Mouse (Mus musculus): ENCODE results near the gene Scd4. TPM values are rescaled to one million over a fixed set of nuclear protein-coding genes. Genes with fewer than 3 reads are reported as not detected.

Scd4 gene
- polyA plus RNA-seq, 1 experiment from 2014 or later, result 0.04 TPM

GRCm38 (mm10) chr19:44293769-44294551 is 38.9 kb upstream of the Scd4 start:
- Histone ChIP-seq H3K4me2 (peak overlapping the region; percentile 93), H3K27ac (peak overlapping the region; percentile 94), H3K9ac (peak overlapping the region; percentile 82), H3K36me3 (peaks cover 41% of the 10 kb centered on the region), H3K27me3 (replicated peaks) (no peaks in the 10 kb centered on the region), H3K9me3 (replicated peaks) (no peaks in the 10 kb centered on the region), H3K4me3 (peak overlapping the region; percentile 82), H3K4me1 (peaks cover 84% of the 10 kb centered on the region)
- under 1% methylated on average over 31 of the region's 31 CpGs for WGBS (ENCODE audit: insufficient replicate concordance)
- ATAC-seq, result peak; percentile 94

GRCm38 (mm10) chr19:44294588-44295041 is 38.3 kb upstream of the Scd4 start:
- H3K4me1 ChIP-seq, result peaks cover 85% of the 10 kb centered on the region
- ATAC-seq, result peak; percentile 30
- H3K36me3 ChIP-seq, result peaks cover 48% of the 10 kb centered on the region
- under 1% methylated on average over 14 of the region's 14 CpGs for WGBS (ENCODE audit: insufficient replicate concordance)
- H3K4me2 ChIP-seq, result peak overlapping the region; percentile 93
- peak overlapping the region; percentile 82 for H3K9ac ChIP-seq
- peak overlapping the region; percentile 82 for H3K4me3 ChIP-seq
- peak overlapping the region; percentile 94 for H3K27ac ChIP-seq
- no peaks in the 10 kb centered on the region for H3K9me3 ChIP-seq (replicated peaks)
- no peaks in the 10 kb centered on the region for H3K27me3 ChIP-seq (replicated peaks)

- peaks cover 87% of the 10 kb centered on the region for H3K4me1 ChIP-seq
- peak overlapping the region; percentile 78 for H3K27ac ChIP-seq
- H3K27me3 ChIP-seq (replicated peaks), result no peaks in the 10 kb centered on the region
- H3K4me2 ChIP-seq, result peak overlapping the region; percentile 93
- WGBS (ENCODE audit: insufficient replicate concordance), result 20% methylated on average over 3 of the region's 3 CpGs
- H3K36me3 ChIP-seq, result peaks cover 54% of the 10 kb centered on the region
- no peaks in the 10 kb centered on the region for H3K9me3 ChIP-seq (replicated peaks)
- H3K4me3 ChIP-seq, result peak overlapping the region; percentile 82
- H3K9ac ChIP-seq, result peak overlapping the region; percentile 82
- no peak for ATAC-seq
These were observed 37.6 kb upstream of the Scd4 start for GRCm38 (mm10) chr19:44295251-44295650.

GRCm38 (mm10) chr19:44295741-44296140 is 37.2 kb upstream of the Scd4 start:
- 8% methylated on average over 4 of the region's 4 CpGs for WGBS (ENCODE audit: insufficient replicate concordance)
- Histone ChIP-seq H3K4me3 (peak overlapping the region; percentile 82), H3K4me1 (peaks cover 89% of the 10 kb centered on the region), H3K9ac (peak overlapping the region; percentile 82), H3K9me3 (replicated peaks) (no peaks in the 10 kb centered on the region), H3K36me3 (peaks cover 59% of the 10 kb centered on the region), H3K4me2 (peak overlapping the region; percentile 93), H3K27ac (peak overlapping the region; percentile 78), H3K27me3 (replicated peaks) (no peaks in the 10 kb centered on the region)
- ATAC-seq, result peak; percentile 25

- Histone ChIP-seq H3K27me3 (replicated peaks) (no peaks in the 10 kb centered on the region), H3K27ac (peak overlapping the region; percentile 78), H3K36me3 (peaks cover 64% of the 10 kb centered on the region), H3K9me3 (replicated peaks) (no peaks in the 10 kb centered on the region), H3K9ac (peak overlapping the region; percentile 82), H3K4me1 (peaks cover 89% of the 10 kb centered on the region), H3K4me3 (peak overlapping the region; percentile 82), H3K4me2 (peak overlapping the region; percentile 93)
- WGBS (ENCODE audit: insufficient replicate concordance), result 69% methylated on average over 7 of the region's 7 CpGs
- ATAC-seq, result no peak
These were observed 36.7 kb upstream of the Scd4 start for GRCm38 (mm10) chr19:44296186-44296585.

- no peaks in the 10 kb centered on the region for H3K27me3 ChIP-seq (replicated peaks)
- H3K9ac ChIP-seq, result peak overlapping the region; percentile 82
- H3K4me3 ChIP-seq, result peak overlapping the region; percentile 82
- H3K4me2 ChIP-seq, result peak overlapping the region; percentile 93
- ATAC-seq, result no peak
- peaks cover 89% of the 10 kb centered on the region for H3K4me1 ChIP-seq
- no peaks in the 10 kb centered on the region for H3K9me3 ChIP-seq (replicated peaks)
- peaks cover 74% of the 10 kb centered on the region for H3K36me3 ChIP-seq
- H3K27ac ChIP-seq, result peak overlapping the region; percentile 78
- 79% methylated on average over 8 of the region's 8 CpGs for WGBS (ENCODE audit: insufficient replicate concordance)
These were observed 35.7 kb upstream of the Scd4 start for GRCm38 (mm10) chr19:44297068-44297760.

- peaks cover 89% of the 10 kb centered on the region for H3K4me1 ChIP-seq
- H3K27me3 ChIP-seq (replicated peaks), result no peaks in the 10 kb centered on the region
- peak overlapping the region; percentile 82 for H3K4me3 ChIP-seq
- H3K27ac ChIP-seq, result peak overlapping the region; percentile 49; the same call in 1 of the 2 replicates
- WGBS (ENCODE audit: insufficient replicate concordance), result 82% methylated on average over 9 of the region's 9 CpGs
- peaks cover 80% of the 10 kb centered on the region for H3K36me3 ChIP-seq
- H3K9ac ChIP-seq, result peak overlapping the region; percentile 37
- no peaks in the 10 kb centered on the region for H3K9me3 ChIP-seq (replicated peaks)
- peak overlapping the region; percentile 93 for H3K4me2 ChIP-seq
- no peak for ATAC-seq
These were observed 35.0 kb upstream of the Scd4 start for GRCm38 (mm10) chr19:44297862-44298261.

- H3K36me3 ChIP-seq, result peaks cover 92% of the 10 kb centered on the region
- H3K4me3 ChIP-seq, result peak overlapping the region; percentile 82
- peaks cover 82% of the 10 kb centered on the region for H3K4me1 ChIP-seq
- H3K27ac ChIP-seq, result peak overlapping the region; percentile 55
- no peak for ATAC-seq
- no peaks in the 10 kb centered on the region for H3K27me3 ChIP-seq (replicated peaks)
- H3K4me2 ChIP-seq, result peak overlapping the region; percentile 93
- 84% methylated on average over 9 of the region's 9 CpGs for WGBS (ENCODE audit: insufficient replicate concordance)
- peak overlapping the region; percentile 37; the same call in 1 of the 2 replicates for H3K9ac ChIP-seq
- no peaks in the 10 kb centered on the region for H3K9me3 ChIP-seq (replicated peaks)
These were observed 33.8 kb upstream of the Scd4 start for GRCm38 (mm10) chr19:44299078-44299477.

- whole genome bisulfite sequencing (ENCODE audit: insufficient replicate concordance), result 22% methylated on average over 6 of the region's 6 CpGs
These were observed 33.0 kb upstream of the Scd4 start for GRCm38 (mm10) chr19:44299902-44300301.

GRCm38 (mm10) chr19:44300520-44300919 is 32.4 kb upstream of the Scd4 start:
- 72% methylated on average over 7 of the region's 7 CpGs for WGBS (ENCODE audit: insufficient replicate concordance)

More at GRCm38 (mm10) chr19:44299902-44300301, 33.0 kb upstream of the Scd4 start:
- Histone ChIP-seq H3K9me3 (replicated peaks) (no peaks in the 10 kb centered on the region), H3K36me3 (peaks cover 100% of the 10 kb centered on the region), H3K4me1 (peaks cover 80% of the 10 kb centered on the region), H3K4me2 (peak overlapping the region; percentile 93), H3K27me3 (replicated peaks) (no peaks in the 10 kb centered on the region), H3K27ac (peak overlapping the region; percentile 55; the same call in 1 of the 2 replicates), H3K9ac (0 out of 2 replicates have a peak overlapping the region, but pooled peaks have one; percentile 3), H3K4me3 (peak overlapping the region; percentile 82; the same call in 1 of the 2 replicates)
- ATAC-seq, result peak; percentile 58

GRCm38 (mm10) chr19:44301176-44301575 is 31.7 kb upstream of the Scd4 start:
- peak overlapping the region; percentile 55 for H3K27ac ChIP-seq
- WGBS (ENCODE audit: insufficient replicate concordance), result 84% methylated on average over 16 of the region's 16 CpGs
- no peaks in the 10 kb centered on the region for H3K27me3 ChIP-seq (replicated peaks)
- ATAC-seq, result no peak
- peak overlapping the region; percentile 93 for H3K4me2 ChIP-seq
- H3K36me3 ChIP-seq, result peaks cover 100% of the 10 kb centered on the region
- no peaks in the 10 kb centered on the region for H3K9me3 ChIP-seq (replicated peaks)
- H3K4me1 ChIP-seq, result peaks cover 68% of the 10 kb centered on the region
- 0 out of 2 replicates have a peak overlapping the region, but pooled peaks have one; percentile 1 for H3K4me3 ChIP-seq
- no peak overlapping the region for H3K9ac ChIP-seq

More at GRCm38 (mm10) chr19:44300520-44300919, 32.4 kb upstream of the Scd4 start:
- Histone ChIP-seq H3K4me1 (peaks cover 74% of the 10 kb centered on the region), H3K36me3 (peaks cover 100% of the 10 kb centered on the region), H3K4me2 (peak overlapping the region; percentile 93), H3K9ac (0 out of 2 replicates have a peak overlapping the region, but pooled peaks have one; percentile 3), H3K4me3 (0 out of 2 replicates have a peak overlapping the region, but pooled peaks have one; percentile 82), H3K9me3 (replicated peaks) (no peaks in the 10 kb centered on the region), H3K27me3 (replicated peaks) (no peaks in the 10 kb centered on the region), H3K27ac (peak overlapping the region; percentile 55)
- ATAC-seq, result no peak

Measured in liver, embryonic 12.5 days (tissue).